Mouse (Mus musculus): ENCODE measurements around the gene Amz1. TPM values are rescaled to one million over a fixed set of nuclear protein-coding genes. Genes with fewer than 3 reads are reported as not detected.

Gene Amz1
- total RNA-seq (2023), result 4.1 TPM

GRCm38 (mm10) chr5:140723822-140724221, at the start of gene Amz1:
Amz1 (plus strand) TSS chr5:140724127.

GRCm38 (mm10) chr5:140702103-140702513, 21.8 kb upstream of the Amz1 start, which contains the start of gene Iqce:
Iqce (minus strand) TSS chr5:140702378.

GRCm38 (mm10) chr5:140704378-140705251, 19.3 kb upstream of the Amz1 start, which contains the start of gene Brat1:
Brat1 (plus strand) TSS chr5:140705011.

Other genes with a start within 250 kb of the Amz1 start
- 9.9 TPM for gene Chst12, start 218.6 kb upstream of the Amz1 start, total RNA-seq (2023)
- not detected for gene Grifin, start 159.1 kb upstream of the Amz1 start, total RNA-seq (2023)
- 143 TPM for gene Lfng, start 116.8 kb upstream of the Amz1 start, total RNA-seq (2023)
- 127 TPM for gene Ttyh3, start 75.1 kb upstream of the Amz1 start, total RNA-seq (2023)
- 53.2 TPM for gene Iqce, start 21.7 kb upstream of the Amz1 start, total RNA-seq (2023)
- gene Brat1, start 19.1 kb upstream of the Amz1 start, total RNA-seq (2023), result 23.0 TPM
- gene Gna12, start 106.3 kb downstream of the Amz1 start, total RNA-seq (2023), result 18.4 TPM